Mouse (Mus musculus) hindbrain, embryonic 16.5 days (tissue): ENCODE measurements around the gene Cfap161. TPM values are rescaled to one million over a fixed set of nuclear protein-coding genes. Genes with fewer than 3 reads are reported as not detected.

Source experiments
- ATAC-seq: fragments of 200-750 bp; cut with Nextera tagmentation; 2 replicates; pipeline ENCODE4 v1.8.0; 2017; ENCODE audit warnings: moderate TSS enrichment, moderate library complexity
- H3K27ac ChIP-seq: fragments of 300-500 bp; sonication (generic); 2 replicates; pipeline ENCODE4 v1.5.1; 2014; ENCODE audit warnings: low read depth, mild to moderate bottlenecking, control low read depth, low read length, moderate library complexity
- H3K27me3 ChIP-seq: fragments of 300-500 bp; sonication (generic); replicated peaks from 2 replicates; pipeline ENCODE4 v1.6.1; 2014; ENCODE audit warnings: low read length; ENCODE audit not compliant: control insufficient read depth, insufficient read depth
- H3K36me3 ChIP-seq: fragments of 300-500 bp; sonication (generic); 2 replicates; pipeline ENCODE4 v1.6.1; 2014; ENCODE audit warnings: mild to moderate bottlenecking, low read length, moderate library complexity, mixed read lengths; ENCODE audit not compliant: control insufficient read depth, insufficient read depth
- H3K4me1 ChIP-seq: fragments of 300-500 bp; sonication (generic); 2 replicates; pipeline ENCODE4 v1.6.1; 2014; ENCODE audit warnings: low read depth, low read length; ENCODE audit not compliant: control insufficient read depth, insufficient read depth
- H3K4me2 ChIP-seq: fragments of 300-500 bp; sonication (generic); 2 replicates; pipeline ENCODE4 v1.6.1; 2014; ENCODE audit warnings: mild to moderate bottlenecking, low read length, control low read depth, moderate library complexity
- H3K4me3 ChIP-seq: fragments of 300-500 bp; sonication (generic); 2 replicates; pipeline ENCODE4 v1.5.1; 2014; ENCODE audit warnings: mild to moderate bottlenecking, low read length, control low read depth, moderate library complexity
- H3K9ac ChIP-seq: fragments of 300-500 bp; sonication (generic); 2 replicates; pipeline ENCODE4 v1.6.1; 2014; ENCODE audit warnings: low read depth, mild to moderate bottlenecking, control low read depth, low read length, moderate library complexity
- H3K9me3 ChIP-seq: fragments of 300-500 bp; sonication (generic); 2 replicates; pipeline ENCODE4 v1.6.1; 2014; ENCODE audit warnings: mild to moderate bottlenecking, low read length, moderate library complexity; ENCODE audit not compliant: control insufficient read depth
- WGBS: fragments of 180-500 bp; shearing (Covaris S2); extraction: QIAGEN DNeasy Blood & Tissue Kit; methylation state at CpG from one replicate; pipeline ENCODE4 v1.1.7; 2014; 5-methylcytosine and 5-hydroxymethylcytosine counted together
- polyA plus RNA-seq: library from polyadenylated mRNA; unstranded; fragments of >200 nt; fragmentation: Nextera tagmentation; extraction: Ambion mirVana; gene quantifications from 2 replicates; pipeline ENCODE4 v1.2.1, GENCODE M21; 2015

Cfap161 gene
- polyA plus RNA-seq, 1 experiment from 2014 or later: 2.0 TPM

- no peak for ATAC-seq
- Histone ChIP-seq H3K4me2 (no peak overlapping the region), H3K4me3 (no peak overlapping the region), H3K9me3 (no peaks in the 10 kb centered on the region), H3K9ac (no peak overlapping the region), H3K27me3 (no peaks in the 10 kb centered on the region; the same call in 1 of the 2 replicates), H3K27ac (no peak overlapping the region), H3K4me1 (no peaks in the 10 kb centered on the region), H3K36me3 (no peaks in the 10 kb centered on the region)
- WGBS: 84% methylated on average over 10 of the region's 10 CpGs
These were observed 55.8 kb downstream of the Cfap161 start for GRCm38 (mm10) chr7:83738623-83739462.

GRCm38 (mm10) chr7:83737914-83738490 is 56.7 kb downstream of the Cfap161 start:
- Histone ChIP-seq H3K9me3 (no peaks in the 10 kb centered on the region), H3K4me2 (no peak overlapping the region), H3K27ac (no peak overlapping the region), H3K4me1 (no peaks in the 10 kb centered on the region), H3K9ac (no peak overlapping the region), H3K27me3 (no peaks in the 10 kb centered on the region), H3K36me3 (no peaks in the 10 kb centered on the region), H3K4me3 (no peak overlapping the region)
- 70% methylated on average over 6 of the region's 6 CpGs for WGBS
- ATAC-seq: no peak

- WGBS: 85% methylated on average over 6 of the region's 6 CpGs
- Histone ChIP-seq H3K27me3 (no peaks in the 10 kb centered on the region), H3K36me3 (no peaks in the 10 kb centered on the region), H3K4me1 (no peaks in the 10 kb centered on the region; the same call in 1 of the 2 replicates), H3K9me3 (no peaks in the 10 kb centered on the region), H3K4me3 (no peak overlapping the region), H3K27ac (no peak overlapping the region), H3K4me2 (no peak overlapping the region), H3K9ac (no peak overlapping the region)
- ATAC-seq: no peak
These were observed 58.2 kb downstream of the Cfap161 start for GRCm38 (mm10) chr7:83736341-83737115.

- Histone ChIP-seq H3K4me3 (no peak overlapping the region), H3K36me3 (no peaks in the 10 kb centered on the region), H3K4me2 (no peak overlapping the region), H3K27me3 (no peaks in the 10 kb centered on the region), H3K27ac (no peak overlapping the region), H3K9me3 (no peaks in the 10 kb centered on the region), H3K9ac (no peak overlapping the region), H3K4me1 (no peaks in the 10 kb centered on the region; the same call in 1 of the 2 replicates)
- no peak for ATAC-seq
- WGBS: 88% methylated on average over 7 of the region's 7 CpGs
These were observed 59.4 kb downstream of the Cfap161 start for GRCm38 (mm10) chr7:83735108-83735781.

- no peak for ATAC-seq
- Histone ChIP-seq H3K27ac (no peak overlapping the region), H3K9ac (no peak overlapping the region), H3K27me3 (no peaks in the 10 kb centered on the region), H3K36me3 (no peaks in the 10 kb centered on the region), H3K4me2 (no peak overlapping the region), H3K9me3 (no peaks in the 10 kb centered on the region), H3K4me3 (no peak overlapping the region), H3K4me1 (no peaks in the 10 kb centered on the region; the same call in 1 of the 2 replicates)
- WGBS: 53% methylated on average over 6 of the region's 6 CpGs
These were observed 60.0 kb downstream of the Cfap161 start for GRCm38 (mm10) chr7:83734671-83735082.

GRCm38 (mm10) chr7:83734246-83734645 is 60.4 kb downstream of the Cfap161 start:
- Histone ChIP-seq H3K4me2 (no peak overlapping the region), H3K36me3 (no peaks in the 10 kb centered on the region), H3K4me3 (no peak overlapping the region), H3K9me3 (no peaks in the 10 kb centered on the region), H3K9ac (no peak overlapping the region), H3K4me1 (no peaks in the 10 kb centered on the region; the same call in 1 of the 2 replicates), H3K27ac (no peak overlapping the region), H3K27me3 (no peaks in the 10 kb centered on the region)
- WGBS: 81% methylated on average over 3 of the region's 3 CpGs
- ATAC-seq: no peak

GRCm38 (mm10) chr7:83732781-83733180 is 61.9 kb downstream of the Cfap161 start:
- Histone ChIP-seq H3K36me3 (no peaks in the 10 kb centered on the region), H3K9me3 (no peaks in the 10 kb centered on the region), H3K27me3 (no peaks in the 10 kb centered on the region), H3K4me3 (no peak overlapping the region), H3K4me1 (no peaks in the 10 kb centered on the region; the same call in 1 of the 2 replicates), H3K4me2 (no peak overlapping the region), H3K27ac (no peak overlapping the region), H3K9ac (no peak overlapping the region)
- 95% methylated on average over 3 of the region's 3 CpGs for WGBS
- ATAC-seq: no peak

- Histone ChIP-seq H3K4me2 (no peak overlapping the region), H3K4me3 (no peak overlapping the region), H3K27ac (no peak overlapping the region), H3K9me3 (no peaks in the 10 kb centered on the region), H3K9ac (no peak overlapping the region), H3K27me3 (no peaks in the 10 kb centered on the region), H3K4me1 (no peaks in the 10 kb centered on the region; the same call in 1 of the 2 replicates), H3K36me3 (no peaks in the 10 kb centered on the region)
- ATAC-seq: peak; percentile 24; the same call in 1 of the 2 replicates
- WGBS: 67% methylated on average over 15 of the region's 15 CpGs
These were observed 62.6 kb downstream of the Cfap161 start for GRCm38 (mm10) chr7:83731961-83732666.
